Mouse (Mus musculus) small intestine, adult 2 months (tissue): ENCODE data around the gene Rassf3.

Experiments
- CTCF ChIP-seq: fragments of 200-500 bp; IDR thresholded peaks from 2 replicates; pipeline ENCODE4 v1.5.1; 2012; ENCODE audit warnings: low read depth, mild to moderate bottlenecking, control low read depth, inconsistent platforms, low read length, moderate library complexity, mixed read lengths; ENCODE audit not compliant: insufficient replicate concordance, insufficient read length; ENCODE audit errors: extremely low read depth
- POLR2A ChIP-seq: fragments of 200-500 bp; IDR thresholded peaks from 2 replicates; pipeline ENCODE4 v1.6.1; 2012; ENCODE audit warnings: low read depth, mild to moderate bottlenecking, control low read depth, inconsistent platforms, low read length, moderate library complexity

DNA sequence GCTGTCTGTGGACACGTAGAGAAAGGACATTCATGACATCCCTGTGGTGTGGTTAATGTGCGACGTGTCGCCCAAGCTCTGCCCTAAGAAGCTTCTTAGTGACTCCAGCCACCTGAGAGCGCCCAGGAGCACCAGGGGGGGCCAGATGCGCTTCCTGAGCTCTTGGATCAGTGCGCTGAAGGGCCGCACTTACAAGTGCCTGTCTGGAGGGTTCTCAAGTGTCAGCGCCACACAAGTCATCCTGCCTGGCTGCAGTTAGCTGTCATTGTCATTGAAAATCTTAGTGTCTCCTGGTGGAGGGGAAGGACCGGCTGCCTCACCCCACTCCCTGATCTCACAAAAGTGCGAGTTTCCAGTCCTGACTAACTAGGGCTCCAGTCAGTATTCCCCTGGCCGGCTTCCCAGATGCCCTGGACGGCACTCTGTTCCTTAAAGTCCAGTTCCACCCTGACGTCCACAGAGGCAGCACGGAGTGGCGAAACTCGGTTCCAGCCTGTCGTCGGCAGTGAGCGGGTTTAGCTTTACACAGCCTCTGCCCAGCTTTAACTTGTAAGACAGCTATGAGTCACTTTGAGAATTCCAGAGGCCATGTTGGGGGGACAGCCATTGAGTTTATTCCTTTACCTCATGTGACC is 80.5 kb downstream of the Rassf3 start:
- TF ChIP-seq CTCF (no peak), POLR2A (no peak)
